Mouse (Mus musculus) urinary bladder, postnatal 4 days (tissue): ENCODE measurements at regions not wholly inside any gene's neighbourhood (a gene's known extent, or its start where the extent isn't known, plus 50 kb on each side); places are given as distances from the start of the nearest gene placed in this dataset.

Experiments
- DNase-seq, 2 experiments: peaks; one replicate each; pipeline ENCODE4 v3.0.0; 2021 to 2022; ENCODE audit warnings: low spot score in 2 of 2

DNA sequence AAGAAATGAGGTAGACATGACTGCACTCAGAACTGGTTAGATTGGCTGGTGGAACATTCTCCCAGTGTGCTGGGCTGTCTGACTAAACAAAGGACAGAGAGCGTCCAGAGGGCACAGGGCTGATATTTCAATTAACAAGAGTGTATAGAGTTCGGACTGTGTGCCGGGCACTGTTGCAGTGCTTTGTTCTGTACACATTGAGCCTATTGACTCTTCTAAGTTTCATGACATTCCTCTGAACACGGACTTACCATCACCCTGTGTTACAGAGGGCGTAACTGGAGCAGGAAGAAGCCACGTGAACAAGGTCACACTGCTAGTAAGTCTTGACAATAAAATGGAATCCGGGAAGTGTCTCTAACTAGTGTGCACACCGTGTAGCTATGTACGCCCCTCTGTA is 92.1 kb upstream of the Barx2 start:
- DNase-seq, result no peak

DNA sequence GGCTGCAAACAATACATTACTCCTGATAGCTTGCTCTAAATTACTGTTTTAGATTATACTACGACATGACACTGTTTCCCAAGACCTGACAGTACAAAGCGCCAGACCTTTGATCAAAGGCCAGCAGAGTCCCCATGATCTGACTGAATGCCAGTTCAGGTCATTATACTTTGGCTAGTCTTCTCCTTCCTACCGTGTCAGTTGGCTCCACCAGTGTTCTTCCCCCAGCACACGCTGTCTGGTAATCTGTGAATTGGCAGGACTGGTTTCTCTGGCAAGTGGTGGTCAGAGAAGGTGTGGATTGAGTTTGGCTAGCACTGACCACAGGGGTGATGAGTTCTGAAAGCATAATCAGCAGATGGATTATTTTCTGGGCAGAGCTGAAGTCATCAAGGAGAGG is 93.1 kb upstream of the Barx2 start:
- no peak for DNase-seq

- no peak for DNase-seq
These were observed 97.9 kb upstream of the Barx2 start for GRCm38 (mm10) chr9:32010953-32011770.

- no peak for DNase-seq
These were observed 99.7 kb upstream of the Arhgap32 start for GRCm38 (mm10) chr9:32016286-32016685.

GRCm38 (mm10) chr9:32018020-32018419 is 97.9 kb upstream of the Arhgap32 start:
- no peak for DNase-seq

DNA sequence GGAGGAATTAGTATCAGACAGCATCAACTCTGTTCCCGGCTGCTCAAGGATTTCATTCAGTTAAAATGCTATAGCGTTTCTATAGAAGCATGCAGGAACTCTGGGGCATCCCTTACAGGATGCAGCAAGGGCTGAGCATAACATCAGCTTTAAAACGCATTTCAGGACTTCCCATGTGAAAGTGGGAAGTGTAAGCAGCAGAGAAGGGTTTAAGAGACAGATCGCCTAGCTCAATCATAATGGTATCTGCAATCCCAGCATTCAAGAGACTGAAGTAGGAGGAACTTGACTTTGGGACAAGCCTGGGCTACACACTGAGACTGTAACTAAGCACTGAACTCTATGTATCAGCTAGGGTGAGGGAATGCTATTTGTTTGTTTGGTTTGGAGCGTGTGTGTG is 96.2 kb upstream of the Arhgap32 start:
- no peak for DNase-seq

DNA sequence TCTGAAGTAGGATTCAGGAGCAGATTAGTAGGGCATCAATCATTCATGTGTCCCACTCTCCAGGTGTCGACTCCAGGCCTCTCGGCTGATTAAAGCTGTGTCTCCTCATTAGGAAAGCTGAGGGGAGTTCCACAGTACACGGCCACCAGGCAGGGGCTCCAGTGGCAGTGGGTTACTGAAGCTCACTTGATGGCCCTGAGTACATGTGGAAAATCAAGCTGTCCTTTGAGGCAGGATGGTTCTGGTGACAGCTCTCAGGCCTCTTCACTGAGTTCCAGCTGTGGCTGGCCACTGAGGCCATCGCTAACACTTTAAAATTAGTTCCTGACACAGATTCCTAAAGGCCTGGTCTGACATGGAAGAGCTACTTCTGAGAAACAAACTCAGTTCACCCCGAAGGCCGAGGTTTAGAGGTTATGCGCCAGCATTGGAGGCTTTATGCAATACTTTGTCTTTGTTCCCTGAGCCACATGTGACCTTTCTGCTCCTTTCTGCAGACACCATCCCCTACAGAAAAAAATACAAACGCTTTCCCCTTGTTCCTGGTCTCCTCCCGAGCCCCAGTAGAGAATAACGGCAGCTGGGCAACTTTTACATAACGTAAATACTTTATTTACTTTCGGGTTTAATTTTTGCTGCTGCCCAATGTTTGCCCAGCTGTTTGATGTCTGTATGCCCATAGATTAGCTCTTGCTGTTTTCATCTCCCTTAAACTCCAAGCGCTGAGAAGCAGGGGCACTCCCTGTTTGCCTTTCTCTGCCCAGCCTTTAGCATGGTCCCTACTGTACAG is 94.8 kb upstream of the Arhgap32 start:
- no peak for DNase-seq

DNA sequence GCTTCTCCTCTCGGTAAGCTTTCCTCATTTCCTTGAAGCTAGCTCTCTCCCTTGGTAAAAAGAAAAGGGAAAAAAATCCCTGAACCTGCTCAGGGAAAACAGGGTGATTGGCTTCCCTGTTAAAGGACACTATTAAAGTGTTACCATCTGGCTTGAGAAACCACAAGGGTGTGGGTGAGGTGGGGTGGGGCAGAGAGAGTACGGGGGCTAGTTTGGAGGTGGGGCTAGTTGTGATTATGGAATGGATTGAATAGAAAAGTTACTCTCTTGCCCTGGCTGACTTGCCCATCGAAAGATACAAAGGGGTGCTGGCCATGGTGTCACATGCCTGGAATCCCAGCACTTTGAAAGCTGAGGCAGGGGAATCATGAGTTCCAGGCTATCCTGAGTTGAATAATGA is 94.2 kb upstream of the Arhgap32 start:
- no peak for DNase-seq

- DNase-seq, result no peak
These were observed 92.9 kb upstream of the Arhgap32 start for GRCm38 (mm10) chr9:32022996-32023395.

DNA sequence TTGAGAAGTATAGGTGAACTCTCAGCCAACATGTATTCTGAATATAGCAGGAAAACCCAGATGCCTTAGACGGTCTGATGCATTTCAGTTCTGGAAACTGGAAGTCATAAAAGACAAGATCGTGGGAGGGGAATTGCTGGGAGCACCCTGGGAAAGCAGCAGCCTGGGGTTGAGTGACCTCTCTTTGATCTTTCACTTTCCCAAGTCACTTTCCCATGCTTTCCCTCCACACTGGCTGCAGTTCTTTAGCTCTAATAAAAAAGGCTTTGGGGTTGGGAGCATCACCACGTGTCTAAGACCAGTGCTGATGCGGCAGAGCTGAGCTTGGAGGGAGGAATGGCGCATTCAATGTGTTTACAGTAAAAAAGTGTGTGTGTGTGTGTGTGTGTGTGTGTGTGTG is 91.2 kb upstream of the Arhgap32 start:
- no peak for DNase-seq

DNA sequence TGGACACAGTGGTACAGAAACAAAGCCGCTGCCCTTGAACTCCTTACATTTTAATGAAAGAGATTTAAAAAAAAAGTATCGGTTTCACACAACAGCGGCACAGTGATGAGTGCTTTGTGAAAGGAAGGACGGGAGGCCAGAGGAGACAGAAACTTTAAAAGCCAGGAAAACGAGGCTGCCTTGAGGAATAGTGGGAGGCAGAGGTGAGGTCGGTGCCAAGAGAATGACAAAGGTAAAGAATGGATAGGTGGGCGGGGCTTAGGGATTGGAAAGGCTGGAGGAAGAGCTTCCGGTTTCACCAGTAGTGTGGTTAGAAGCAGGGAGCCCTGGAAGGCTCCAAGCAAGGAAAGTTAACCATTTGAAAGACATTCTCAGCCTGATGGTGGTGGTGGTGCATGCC is 88.0 kb upstream of the Arhgap32 start:
- DNase-seq, result no peak

DNA sequence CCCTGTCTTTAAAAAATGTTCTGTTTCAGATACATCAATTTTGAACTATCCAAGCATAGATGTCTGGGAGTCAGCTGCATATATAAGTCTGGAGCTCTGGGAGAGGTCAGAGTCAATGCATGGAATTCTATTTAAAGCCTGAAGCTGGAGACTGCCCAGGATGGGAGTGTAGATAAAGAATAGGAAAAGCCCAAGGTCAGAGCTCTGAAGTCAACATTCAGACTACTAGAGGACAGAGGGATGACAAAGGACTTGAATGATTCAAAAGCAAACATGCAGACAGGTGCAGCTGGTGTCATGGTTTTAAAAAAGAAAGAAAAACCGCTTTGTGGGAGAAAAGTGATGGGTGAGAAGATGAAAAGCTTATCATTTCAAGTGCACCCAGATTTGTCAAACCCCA is 86.9 kb upstream of the Arhgap32 start:
- no peak for DNase-seq

GRCm38 (mm10) chr9:32029786-32030185 is 86.2 kb upstream of the Arhgap32 start:
- DNase-seq, result no peak

DNA sequence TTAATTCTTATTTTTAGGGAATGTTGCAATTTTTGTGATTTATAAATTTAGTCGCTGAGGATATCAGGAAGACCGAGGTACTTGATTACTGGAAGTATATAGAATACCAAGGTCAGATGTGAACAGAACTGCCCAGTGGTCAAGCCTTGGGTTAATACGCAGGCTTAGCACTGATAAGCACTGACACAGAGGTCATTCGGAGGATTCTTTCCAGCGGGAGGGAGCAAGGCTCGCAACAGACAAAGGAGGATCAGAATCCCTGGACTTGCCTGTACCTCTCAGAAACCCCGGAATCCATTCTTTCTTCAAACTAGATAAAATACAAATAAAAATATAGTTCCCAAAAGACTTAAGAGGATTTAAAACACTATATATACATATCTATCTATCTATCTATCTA is 85.7 kb upstream of the Arhgap32 start:
- no peak for DNase-seq

DNA sequence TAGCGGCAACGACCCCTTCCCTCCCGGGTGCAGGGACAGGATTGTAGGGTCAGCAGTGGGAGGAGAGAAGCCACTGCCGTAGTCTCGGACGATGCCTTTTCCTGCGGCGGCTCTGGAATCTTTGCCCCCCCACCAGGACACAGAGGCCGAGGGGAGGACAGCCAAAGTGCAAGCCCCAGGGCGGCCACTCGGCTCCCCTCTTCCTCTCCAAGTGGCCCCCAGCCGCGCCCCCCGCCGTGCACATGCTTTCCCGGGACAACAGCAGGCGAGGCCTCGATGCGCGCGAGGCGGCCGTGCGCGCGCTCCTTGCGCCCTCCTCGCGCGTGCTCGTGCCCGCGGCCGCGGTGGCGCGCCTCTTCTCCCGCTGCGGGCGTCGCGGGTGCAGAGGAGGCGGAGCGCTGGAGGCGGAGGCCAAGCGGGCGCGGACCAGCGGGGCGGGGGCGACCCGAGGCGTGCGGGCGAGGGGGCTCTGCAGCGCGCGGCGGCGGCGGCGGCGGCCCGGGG is 83.9 kb upstream of the Arhgap32 start:
- peak; percentile 79 to 84 for DNase-seq

- DNase-seq, result peak; percentile 38 to 62
These were observed 83.3 kb upstream of the Arhgap32 start for GRCm38 (mm10) chr9:32032521-32033185.

DNA sequence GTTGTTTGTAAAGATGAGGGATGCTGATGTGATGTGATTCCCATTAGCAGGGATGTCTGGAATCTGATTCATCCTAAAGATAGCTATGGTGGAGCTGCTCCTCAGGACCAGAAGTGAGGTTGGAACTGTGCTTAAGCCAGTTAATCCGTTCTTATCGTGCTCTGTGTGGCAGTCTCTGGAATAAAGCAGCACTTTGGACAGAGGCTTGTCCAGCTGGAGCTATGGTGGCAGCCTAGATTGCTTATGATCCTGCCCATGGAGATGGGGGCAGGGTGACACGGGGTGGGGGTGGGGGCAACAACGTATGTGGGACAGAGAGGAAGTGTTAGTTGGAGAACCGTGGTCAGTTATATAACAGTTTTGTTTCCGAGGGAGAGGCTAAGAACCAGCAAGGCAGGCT is 82.0 kb upstream of the Arhgap32 start:
- no peak for DNase-seq

- no peak for DNase-seq
These were observed 75.9 kb upstream of the Arhgap32 start for GRCm38 (mm10) chr9:32039999-32040398.

GRCm38 (mm10) chr9:32043344-32043743 is 72.6 kb upstream of the Arhgap32 start:
- no peak for DNase-seq

GRCm38 (mm10) chr9:32046791-32047190 is 69.1 kb upstream of the Arhgap32 start:
- DNase-seq, result no peak

DNA sequence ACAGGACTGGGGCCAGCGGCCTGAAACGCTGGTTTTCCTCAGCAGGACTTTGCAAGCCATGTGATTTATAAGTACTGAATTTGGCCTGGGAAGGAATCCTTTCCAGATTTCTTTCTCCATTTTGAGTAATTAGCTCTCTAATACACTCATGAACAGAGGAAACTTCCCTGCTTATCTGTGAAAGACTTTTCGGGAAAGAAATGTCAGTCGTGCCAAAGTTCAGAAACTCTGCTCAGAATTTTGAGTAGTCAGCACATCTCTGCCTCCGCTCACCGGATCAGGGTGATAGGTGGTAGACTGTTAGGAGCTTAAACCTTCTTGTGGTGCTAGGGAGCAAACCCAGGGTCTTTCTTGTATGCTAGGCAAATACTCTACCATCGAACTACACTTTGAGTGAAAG is 67.0 kb upstream of the Arhgap32 start:
- DNase-seq, result no peak

DNA sequence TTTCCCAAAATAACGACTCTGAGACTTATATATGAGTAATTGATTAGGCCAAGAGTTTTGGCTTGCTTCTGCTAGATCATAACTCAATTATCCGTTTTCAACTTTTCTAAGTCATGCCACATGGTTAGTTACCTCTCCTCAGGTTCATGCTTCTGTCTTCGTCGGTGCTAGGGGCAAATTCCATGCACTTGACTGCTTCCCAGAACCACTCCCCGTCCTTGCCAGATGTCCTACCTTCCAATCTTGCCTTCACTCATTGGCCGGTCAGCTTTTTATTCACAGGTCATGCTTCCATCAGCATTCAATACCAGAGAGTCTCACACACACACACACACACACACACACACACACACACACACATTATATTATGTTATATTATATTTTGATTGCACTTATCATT is 66.4 kb upstream of the Arhgap32 start:
- DNase-seq, result no peak
